Mouse (Mus musculus): ENCODE data around the gene Bspry. TPM values are rescaled to one million over a fixed set of nuclear protein-coding genes. Genes with fewer than 3 reads are reported as not detected.

The Bspry gene
- polyA plus RNA-seq, 1 experiment from 2014 or later, result 0.56 TPM

GRCm38 (mm10) chr4:62544801-62545200, 64.9 kb downstream of the Bspry start:
- no peak overlapping the region for H3K9ac ChIP-seq
- H3K9me3 ChIP-seq (replicated peaks), result no peaks in the 10 kb centered on the region
- no peak overlapping the region for H3K4me3 ChIP-seq
- H3K27ac ChIP-seq, result no peak overlapping the region
- no peaks in the 10 kb centered on the region for H3K36me3 ChIP-seq (ENCODE audit: poor library complexity, severe bottlenecking)
- ATAC-seq, result no peak
- no peaks in the 10 kb centered on the region for H3K27me3 ChIP-seq
- no peaks in the 10 kb centered on the region for H3K4me1 ChIP-seq
- no peak overlapping the region for H3K4me2 ChIP-seq

Other genes starting within 250 kb of the Bspry start
- gene Zfp37, start 249.0 kb upstream of the Bspry start, polyA plus RNA-seq (2015; fragmentation: Nextera tagmentation; extraction: Ambion mirVana), result 19.8 and 20.5 TPM in 2 replicates
- gene Slc31a2, start 217.5 kb upstream of the Bspry start, polyA plus RNA-seq (2015; fragmentation: Nextera tagmentation; extraction: Ambion mirVana), result 8.0 and 8.1 TPM in 2 replicates
- 19.7 and 22.8 TPM in 2 replicates for gene Fkbp15, start 119.5 kb upstream of the Bspry start, polyA plus RNA-seq (2015; fragmentation: Nextera tagmentation; extraction: Ambion mirVana)
- gene Slc31a1, start 119.3 kb upstream of the Bspry start, polyA plus RNA-seq (2015; fragmentation: Nextera tagmentation; extraction: Ambion mirVana), result 38.2 and 43.1 TPM in 2 replicates
- 144 and 153 TPM in 2 replicates for gene Cdc26, start 71.4 kb upstream of the Bspry start, polyA plus RNA-seq (2015; fragmentation: Nextera tagmentation; extraction: Ambion mirVana)
- gene Prpf4, start 71.3 kb upstream of the Bspry start, polyA plus RNA-seq (2015; fragmentation: Nextera tagmentation; extraction: Ambion mirVana), result 21.3 and 24.0 TPM in 2 replicates
- gene Rnf183, start 44.8 kb upstream of the Bspry start, polyA plus RNA-seq (2015; fragmentation: Nextera tagmentation; extraction: Ambion mirVana), result not detected in 2 replicates
- 9.1 and 13.1 TPM in 2 replicates for gene Wdr31, start 9.2 kb upstream of the Bspry start, polyA plus RNA-seq (2015; fragmentation: Nextera tagmentation; extraction: Ambion mirVana)
- 10.5 and 11.2 TPM in 2 replicates for gene Hdhd3, start 23.4 kb downstream of the Bspry start, polyA plus RNA-seq (2015; fragmentation: Nextera tagmentation; extraction: Ambion mirVana)
- gene Alad, start 39.9 kb downstream of the Bspry start, polyA plus RNA-seq (2015; fragmentation: Nextera tagmentation; extraction: Ambion mirVana), result 65.4 and 69.8 TPM in 2 replicates
- gene Pole3, start 45.0 kb downstream of the Bspry start, polyA plus RNA-seq (2015; fragmentation: Nextera tagmentation; extraction: Ambion mirVana), result 112 and 113 TPM in 2 replicates
- 0.80 and 1.1 TPM in 2 replicates for gene 4933430I17Rik, start 45.3 kb downstream of the Bspry start, polyA plus RNA-seq (2015; fragmentation: Nextera tagmentation; extraction: Ambion mirVana)
- 49.0 and 56.6 TPM in 2 replicates for gene Rgs3, start 79.8 kb downstream of the Bspry start, polyA plus RNA-seq (2015; fragmentation: Nextera tagmentation; extraction: Ambion mirVana)